Mouse (Mus musculus) liver, adult 2 months (tissue): ENCODE data around the gene Kcnk15.

Experiments
- CTCF ChIP-seq: fragments of 200-500 bp; IDR thresholded peaks from 2 replicates; pipeline ENCODE4 v1.5.1; 2011; ENCODE audit warnings: low read depth, low read length, control low read depth
- POLR2A ChIP-seq: fragments of 200-500 bp; IDR thresholded peaks from 2 replicates; pipeline ENCODE4 v1.6.1; 2011; ENCODE audit warnings: low read length, control low read depth; ENCODE audit not compliant: insufficient read depth; ENCODE audit errors: extremely low read depth

- TF ChIP-seq CTCF (no peak), POLR2A (no peak)
Measured at GRCm38 (mm10) chr2:163839519-163839918, 13.9 kb upstream of the Kcnk15 start.
